Mouse (Mus musculus) lung, postnatal 0 days (tissue): ENCODE measurements around the gene Arhgdia. TPM values are rescaled to one million over a fixed set of nuclear protein-coding genes. Genes with fewer than 3 reads are reported as not detected.

Source experiments
- ATAC-seq: fragments of 200-750 bp; cut with Nextera tagmentation; 2 replicates; pipeline ENCODE4 v1.8.0; 2017; ENCODE audit warnings: moderate library complexity
- DNase-seq: peaks from one replicate; pipeline ENCODE4 v3.0.0-alpha.2; 2016; ENCODE audit warnings: low spot score
- H3K27ac ChIP-seq: fragments of 300-500 bp; sonication (generic); 2 replicates; pipeline ENCODE4 v1.5.1; 2014; ENCODE audit warnings: antibody characterized with exemption, mild to moderate bottlenecking, low read length, mixed read lengths
- H3K27me3 ChIP-seq: fragments of 300-500 bp; sonication (generic); replicated peaks from 2 replicates; pipeline ENCODE4 v1.6.1; 2014; ENCODE audit warnings: low read length, mixed read lengths; ENCODE audit not compliant: insufficient read depth
- H3K36me3 ChIP-seq: fragments of 300-500 bp; sonication (generic); 2 replicates; pipeline ENCODE4 v1.6.1; 2014; ENCODE audit warnings: low read length, mixed read lengths; ENCODE audit not compliant: insufficient read depth
- H3K4me1 ChIP-seq: fragments of 300-500 bp; sonication (generic); 2 replicates; pipeline ENCODE4 v1.6.1; 2014; ENCODE audit warnings: antibody characterized with exemption, low read depth, low read length, mixed read lengths; ENCODE audit not compliant: insufficient read depth
- H3K4me2 ChIP-seq: fragments of 300-500 bp; sonication (generic); replicated peaks from 2 replicates; pipeline ENCODE4 v1.6.1; 2014; ENCODE audit warnings: low read depth, mild to moderate bottlenecking, low read length, moderate library complexity, mixed read lengths
- H3K4me3 ChIP-seq: fragments of 300-500 bp; sonication (generic); 2 replicates; pipeline ENCODE4 v1.5.1; 2014; ENCODE audit warnings: low read depth, low read length
- H3K9ac ChIP-seq: fragments of 300-500 bp; sonication (generic); replicated peaks from 2 replicates; pipeline ENCODE4 v1.6.1; 2014; ENCODE audit warnings: low read depth, mild to moderate bottlenecking
- H3K9me3 ChIP-seq: fragments of 300-500 bp; sonication (generic); 2 replicates; pipeline ENCODE4 v1.6.1; 2016; ENCODE audit warnings: low read length, mixed read lengths
- CTCF ChIP-seq: IDR thresholded peaks from 2 replicates; pipeline ENCODE4 v1.5.1; 2016; ENCODE audit warnings: antibody characterized with exemption, mild to moderate bottlenecking
- EP300 ChIP-seq: IDR thresholded peaks from 2 replicates; pipeline ENCODE4 v1.6.1; 2016; ENCODE audit warnings: antibody characterized with exemption, mild to moderate bottlenecking, control low read depth
- WGBS: fragments of 180-500 bp; shearing (Covaris S2); extraction: QIAGEN DNeasy Blood & Tissue Kit; methylation state at CpG from one replicate; pipeline ENCODE4 v1.1.7; 2014; 5-methylcytosine and 5-hydroxymethylcytosine counted together
- polyA plus RNA-seq: library from polyadenylated mRNA; unstranded; fragments of >200 nt; fragmentation: Nextera tagmentation; extraction: Ambion mirVana; gene quantifications from 2 replicates; pipeline ENCODE4 v1.2.1, GENCODE M21; 2015

The Arhgdia gene
- polyA plus RNA-seq, 1 experiment from 2014 or later, result 512 TPM

DNA sequence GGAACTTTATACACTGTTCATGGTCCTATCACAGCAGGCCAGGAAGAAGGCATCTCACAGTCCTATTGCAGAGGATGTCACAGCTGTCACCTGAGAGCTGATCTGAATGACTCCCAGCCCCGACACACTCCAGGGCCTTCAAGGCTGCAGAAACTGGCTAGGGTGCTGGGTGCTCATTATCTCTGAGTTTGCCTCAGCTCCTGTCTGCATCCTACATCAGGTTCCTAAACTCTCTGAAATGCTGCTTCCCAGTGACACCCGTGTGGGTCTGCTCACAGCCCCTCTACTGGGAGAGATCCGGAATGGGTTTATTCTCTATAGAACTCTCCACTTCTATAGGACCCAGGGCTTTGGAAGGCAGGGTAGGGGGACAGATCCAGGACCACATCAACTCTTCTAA, 33.2 kb downstream of the Arhgdia start:
- TF ChIP-seq CTCF, result no peak
- no peak for TF ChIP-seq EP300
- Histone ChIP-seq H3K9ac (no peak overlapping the region), H3K4me3 (no peak overlapping the region; the same call in 1 of the 2 replicates), H3K27ac (peak overlapping the region; percentile 97; the same call in 1 of the 2 replicates), H3K36me3 (peaks cover 15% of the 10 kb centered on the region; the same call in 1 of the 2 replicates), H3K9me3 (no peaks in the 10 kb centered on the region), H3K4me2 (peak overlapping the region; percentile 66; the same call in 1 of the 2 replicates), H3K27me3 (no peaks in the 10 kb centered on the region), H3K4me1 (peaks cover 15% of the 10 kb centered on the region)
- ATAC-seq (no peak), DNase-seq (no peak)
- 78% methylated on average over 3 of the region's 3 CpGs for WGBS

DNA sequence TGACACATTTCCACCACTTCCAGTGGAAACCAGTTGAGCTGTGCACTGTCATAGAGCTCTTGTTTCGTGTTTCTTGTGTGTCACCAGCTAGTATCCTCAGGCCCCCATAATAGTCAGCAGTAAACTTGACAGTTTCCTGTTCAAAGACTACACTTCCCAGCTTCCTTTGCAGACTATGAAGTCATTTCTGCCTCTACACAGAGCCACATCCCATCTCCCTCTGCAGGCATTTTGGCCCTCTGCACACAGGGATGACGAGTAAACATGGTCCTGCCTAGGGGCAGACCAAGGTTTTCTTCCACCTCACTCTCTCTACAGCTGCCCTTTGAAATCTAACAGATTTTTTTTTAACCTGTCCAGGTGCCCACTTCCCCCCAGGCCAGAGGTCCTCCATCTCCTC, 34.0 kb downstream of the Arhgdia start:
- DNase-seq, result peak; percentile 76
- Histone ChIP-seq H3K9ac (no peak overlapping the region), H3K27me3 (no peaks in the 10 kb centered on the region), H3K4me3 (no peak overlapping the region), H3K27ac (0 out of 2 replicates have a peak overlapping the region, but pooled peaks have one; percentile 97), H3K4me2 (no peak overlapping the region), H3K4me1 (peaks cover 15% of the 10 kb centered on the region), H3K9me3 (no peaks in the 10 kb centered on the region), H3K36me3 (peaks cover 21% of the 10 kb centered on the region; the same call in 1 of the 2 replicates)
- WGBS, result 43% methylated on average over 2 of the region's 2 CpGs
- peak; percentile 16; the same call in 1 of the 2 replicates for ATAC-seq
- TF ChIP-seq CTCF (peak; percentile 56), EP300 (no peak)

DNA sequence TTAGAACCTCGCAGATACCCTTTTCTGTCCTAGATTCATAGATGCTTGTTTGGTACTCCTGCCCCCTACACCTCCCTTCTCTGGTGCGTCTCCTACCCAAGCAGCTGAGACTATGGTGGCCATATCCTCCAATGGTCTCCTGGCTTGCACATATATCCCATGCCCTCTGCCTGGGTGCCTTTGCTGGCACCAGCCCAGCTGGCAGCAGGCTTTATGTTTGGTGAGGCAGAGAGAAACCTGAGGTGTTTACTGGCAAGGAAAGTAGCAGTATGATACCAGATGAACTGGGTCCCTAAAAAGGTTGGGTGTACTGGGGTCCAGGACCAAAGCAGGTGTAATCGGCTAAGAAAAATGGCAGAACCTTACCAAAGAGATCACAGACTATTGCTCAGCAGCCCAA, 35.5 kb downstream of the Arhgdia start:
- H3K9ac ChIP-seq, result no peak overlapping the region
- peaks cover 15% of the 10 kb centered on the region for H3K4me1 ChIP-seq
- H3K27ac ChIP-seq, result no peak overlapping the region
- ATAC-seq (no peak), DNase-seq (no peak)
- H3K4me2 ChIP-seq, result no peak overlapping the region
- 100% methylated on average over 3 of the region's 3 CpGs for WGBS
- H3K9me3 ChIP-seq, result no peaks in the 10 kb centered on the region
- TF ChIP-seq CTCF, result no peak
- no peak for TF ChIP-seq EP300
- no peak overlapping the region for H3K4me3 ChIP-seq
- H3K27me3 ChIP-seq, result no peaks in the 10 kb centered on the region
- peaks cover 21% of the 10 kb centered on the region; the same call in 1 of the 2 replicates for H3K36me3 ChIP-seq

DNA sequence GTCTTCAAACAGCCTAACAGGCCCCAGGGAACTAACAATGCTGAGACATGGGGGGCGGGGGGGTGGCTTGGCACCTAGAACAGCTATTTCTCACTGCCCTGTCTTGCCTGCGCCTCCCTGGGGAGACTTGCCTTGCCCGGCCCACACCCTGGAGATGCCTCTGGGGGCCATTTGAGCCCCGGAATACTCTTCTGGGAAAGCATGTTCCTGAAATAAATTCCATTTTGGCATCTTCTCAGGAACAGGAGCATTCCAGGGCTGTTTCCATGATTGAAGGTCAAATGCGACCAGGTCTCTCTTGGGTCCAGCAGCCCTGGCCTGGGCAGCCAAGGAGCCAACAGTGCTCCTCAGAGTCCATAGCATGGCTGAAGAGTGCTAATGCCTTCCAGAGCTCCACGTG, 39.0 kb downstream of the Arhgdia start:
- no peak overlapping the region for H3K4me3 ChIP-seq
- TF ChIP-seq EP300 (no peak), CTCF (no peak)
- H3K4me2 ChIP-seq, result no peak overlapping the region
- no peak overlapping the region for H3K9ac ChIP-seq
- H3K9me3 ChIP-seq, result no peaks in the 10 kb centered on the region
- ATAC-seq (no peak), DNase-seq (no peak)
- peaks cover 4% of the 10 kb centered on the region for H3K4me1 ChIP-seq
- no peak overlapping the region for H3K27ac ChIP-seq
- WGBS, result 88% methylated on average over 6 of the region's 6 CpGs
- H3K36me3 ChIP-seq, result peaks cover 21% of the 10 kb centered on the region; the same call in 1 of the 2 replicates
- no peaks in the 10 kb centered on the region for H3K27me3 ChIP-seq

DNA sequence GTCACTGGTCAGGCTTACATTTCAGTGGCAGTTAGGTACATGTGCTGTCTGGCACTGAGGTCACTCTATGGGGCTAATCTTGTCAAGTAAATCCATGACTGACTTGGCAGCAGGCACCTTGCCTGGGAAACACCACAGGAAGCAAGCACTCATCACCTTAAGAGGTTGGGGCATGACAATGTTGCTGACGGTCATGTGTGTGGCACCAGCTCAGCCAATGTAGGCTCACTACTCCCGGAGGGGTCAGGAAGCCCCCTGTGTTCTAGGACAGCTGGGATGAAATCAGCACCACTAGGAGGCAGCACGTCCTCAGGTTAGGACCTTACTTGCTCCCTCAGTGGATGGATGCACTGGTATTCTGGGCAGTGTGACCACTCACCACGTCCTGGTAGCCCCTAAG, 39.5 kb downstream of the Arhgdia start:
- DNase-seq (peak; percentile 28), ATAC-seq (no peak)
- 37% methylated on average over 4 of the region's 4 CpGs for WGBS

DNA sequence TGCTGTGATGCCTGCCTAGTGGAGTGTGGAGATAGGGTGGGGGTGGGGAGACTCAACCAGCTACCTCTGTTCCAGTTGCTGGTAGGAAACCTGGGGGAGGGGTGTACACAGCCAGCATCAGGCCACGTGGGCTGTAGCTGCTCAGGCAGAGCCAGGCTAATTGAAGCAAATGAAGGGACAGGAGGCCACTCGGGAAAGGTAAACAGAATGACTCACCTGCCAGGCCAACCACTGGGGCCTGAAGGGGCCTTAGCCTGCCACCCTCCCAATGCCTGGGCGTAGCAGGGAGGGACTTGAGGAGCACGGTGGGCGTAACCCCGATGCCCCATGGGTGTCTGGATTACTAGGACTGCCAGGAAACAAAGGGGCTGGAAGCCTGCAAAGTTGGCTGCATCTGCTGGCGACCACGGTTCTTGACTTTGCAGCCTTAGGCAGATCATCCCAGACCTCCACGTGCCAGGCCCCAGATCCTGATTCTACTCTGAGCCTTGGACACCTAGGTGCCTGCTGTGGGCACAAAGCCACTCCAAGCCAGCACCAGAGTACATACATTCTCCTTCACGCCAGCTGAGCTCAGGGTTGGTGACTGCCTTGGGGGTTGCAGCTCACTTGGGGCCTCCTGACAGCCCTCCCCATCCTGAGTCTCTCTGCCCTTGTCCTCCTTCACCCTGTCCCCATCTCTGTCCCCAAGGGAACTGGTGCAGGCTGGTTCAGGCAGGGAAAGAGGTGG, 42.0 kb downstream of the Arhgdia start:
- TF ChIP-seq CTCF, result no peak
- TF ChIP-seq EP300, result peak; percentile 39; the same call in 1 of the 2 replicates
- no peak overlapping the region for H3K9ac ChIP-seq
- no peaks in the 10 kb centered on the region for H3K9me3 ChIP-seq
- H3K27ac ChIP-seq, result peak overlapping the region; percentile 77
- peaks cover 19% of the 10 kb centered on the region; the same call in 1 of the 2 replicates for H3K36me3 ChIP-seq
- ATAC-seq (peak; percentile 91), DNase-seq (peak; percentile 93)
- no peaks in the 10 kb centered on the region for H3K27me3 ChIP-seq
- peaks cover 4% of the 10 kb centered on the region; the same call in 1 of the 2 replicates for H3K4me1 ChIP-seq
- H3K4me3 ChIP-seq, result no peak overlapping the region
- 18% methylated on average over 9 of the region's 10 CpGs for WGBS
- no peak overlapping the region for H3K4me2 ChIP-seq

More for the DNA sequence above, 39.5 kb downstream of the Arhgdia start:
- Histone ChIP-seq H3K4me2 (no peak overlapping the region), H3K4me3 (no peak overlapping the region), H3K36me3 (peaks cover 21% of the 10 kb centered on the region; the same call in 1 of the 2 replicates), H3K27me3 (no peaks in the 10 kb centered on the region), H3K27ac (no peak overlapping the region), H3K9ac (no peak overlapping the region), H3K4me1 (peaks cover 4% of the 10 kb centered on the region; the same call in 1 of the 2 replicates), H3K9me3 (no peaks in the 10 kb centered on the region)
- TF ChIP-seq EP300 (no peak), CTCF (peak; percentile 69)
